Mouse (Mus musculus): ENCODE results near the gene Slc22a23.
A peak's percentile ranks its signal among the peaks of the same experiment; 100 is the strongest.

The Slc22a23 gene

DNA sequence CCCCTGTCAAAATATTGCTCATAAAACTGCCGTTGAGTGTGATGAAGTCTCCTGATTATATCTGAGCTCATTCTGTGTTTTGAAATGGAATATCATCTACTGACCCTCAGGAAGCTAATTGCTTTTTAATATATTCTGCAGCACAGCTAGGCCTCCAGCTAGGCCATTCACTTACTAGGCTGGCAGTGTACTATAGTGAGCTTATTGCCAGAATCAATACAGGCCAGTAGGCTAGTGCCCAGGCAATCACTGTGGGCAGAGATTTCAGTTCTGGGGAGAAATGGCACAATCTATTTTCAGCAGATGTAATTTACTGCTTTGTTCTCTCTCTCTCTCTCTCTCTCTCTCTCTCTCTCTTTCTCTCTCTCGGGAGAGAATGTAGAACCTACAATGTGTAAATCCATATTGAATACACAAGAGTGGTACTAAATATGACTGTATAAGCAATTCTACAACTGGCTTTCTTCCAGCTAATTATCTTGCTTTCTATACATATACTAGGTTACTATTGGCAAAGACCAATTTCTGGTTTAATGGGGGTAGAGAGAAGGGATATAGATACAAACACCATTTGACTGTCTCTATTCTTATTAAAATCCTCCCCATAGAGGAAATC, 75.5 kb downstream of the Slc22a23 start:
- DNase-seq (ENCODE audit: low read depth, low spot score): no peak

DNA sequence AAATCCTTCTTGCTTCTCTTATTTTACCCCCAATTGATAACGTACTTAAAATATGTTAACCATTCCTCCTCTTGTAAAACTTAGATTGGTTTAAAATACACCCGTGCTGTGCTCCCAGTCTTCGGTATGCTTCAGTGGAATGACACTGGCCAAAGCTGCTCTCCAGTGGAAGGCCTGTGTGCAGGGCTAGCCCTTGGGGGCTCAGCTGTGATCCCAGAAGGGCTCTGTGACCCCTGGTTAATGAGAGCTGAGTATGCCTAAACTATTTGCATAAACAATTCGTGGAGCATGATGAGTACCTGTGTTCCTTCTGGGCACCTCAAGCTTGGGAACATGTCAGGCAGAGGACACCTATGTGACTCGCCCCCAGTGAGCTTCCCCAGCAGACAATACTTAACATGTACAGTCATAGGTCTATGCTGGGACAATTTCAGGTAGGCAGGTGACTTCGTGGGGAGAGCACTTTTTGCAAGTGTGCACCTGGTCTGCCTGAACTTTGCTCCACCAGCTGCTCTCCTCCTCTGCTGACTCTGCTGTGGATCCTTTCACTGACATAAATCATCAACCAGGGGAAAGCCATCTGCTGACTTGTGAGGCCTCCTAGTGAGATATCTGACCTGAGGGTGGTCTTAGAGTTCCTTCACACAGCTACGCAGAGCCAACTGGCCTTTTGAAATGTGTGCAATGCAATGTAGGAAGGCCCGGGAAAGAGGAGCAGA, 77.9 kb downstream of the Slc22a23 start:
- no peak for DNase-seq (ENCODE audit: low read depth, low spot score)

DNA sequence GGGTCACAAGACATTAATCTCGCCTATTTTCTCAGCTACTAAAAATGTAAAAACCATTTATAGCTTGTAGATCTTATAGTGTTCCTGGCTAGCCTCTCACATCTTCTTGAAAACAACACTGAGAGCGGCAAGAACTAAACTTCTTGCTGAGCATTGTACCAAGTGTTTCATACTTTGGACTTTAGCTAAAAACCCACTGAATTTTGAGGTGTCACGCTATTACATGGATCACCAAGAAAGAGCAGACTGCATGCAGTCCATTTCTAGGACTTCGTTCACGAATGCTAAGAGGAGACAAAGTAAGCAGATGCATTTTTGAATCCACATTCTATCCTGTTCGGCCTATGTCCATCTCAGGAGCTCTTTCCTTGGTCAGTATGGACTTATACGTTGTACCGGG, 78.9 kb downstream of the Slc22a23 start:
- no peak for DNase-seq (ENCODE audit: low read depth, low spot score)

DNA sequence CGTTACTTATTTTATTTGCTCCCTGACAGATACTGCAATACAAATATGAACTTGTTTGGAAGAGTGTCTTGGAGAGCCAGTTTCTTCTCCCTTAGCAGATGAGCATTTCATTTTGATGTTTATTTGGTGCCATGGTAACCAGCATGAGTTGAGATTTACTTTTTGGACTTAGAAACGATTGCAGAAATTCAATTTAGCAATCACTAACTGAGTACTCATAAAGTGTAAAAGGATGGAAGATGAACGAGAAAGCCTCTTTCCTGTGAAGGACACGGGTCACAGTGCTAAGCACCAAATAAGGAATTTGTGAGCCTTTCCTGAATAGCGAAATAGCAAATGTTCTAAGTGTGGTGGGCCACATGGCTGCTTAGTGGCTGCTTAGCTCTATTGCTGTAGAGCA, 79.4 kb downstream of the Slc22a23 start:
- no peak for DNase-seq (ENCODE audit: low read depth, low spot score)

DNA sequence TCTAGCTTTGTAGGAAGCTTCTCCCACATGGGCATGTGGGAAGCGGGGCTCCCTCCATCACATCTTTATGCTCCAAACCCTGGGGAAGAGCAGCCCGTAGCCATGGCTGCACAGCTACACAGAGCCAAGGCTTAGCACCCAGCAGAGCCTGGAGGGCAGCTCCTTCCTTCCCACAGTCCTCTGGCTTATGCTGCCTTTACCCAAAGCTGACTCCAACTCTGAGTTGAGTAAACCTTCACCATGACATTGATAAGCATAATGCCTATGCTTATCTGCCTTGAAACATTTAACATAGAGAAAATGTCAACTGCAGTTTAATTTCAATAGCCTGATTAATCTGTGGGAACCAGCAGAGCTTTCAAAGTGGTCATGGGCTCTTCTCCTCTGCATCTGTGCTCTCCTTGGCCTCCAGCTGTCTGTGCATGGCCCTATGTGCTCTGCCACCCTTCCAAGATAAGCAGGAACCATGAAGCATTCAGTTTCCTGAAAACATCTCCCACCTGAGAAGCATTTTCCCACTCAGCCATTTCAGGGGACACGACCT, 79.9 kb downstream of the Slc22a23 start:
- no peak for DNase-seq (ENCODE audit: low read depth, low spot score)

DNA sequence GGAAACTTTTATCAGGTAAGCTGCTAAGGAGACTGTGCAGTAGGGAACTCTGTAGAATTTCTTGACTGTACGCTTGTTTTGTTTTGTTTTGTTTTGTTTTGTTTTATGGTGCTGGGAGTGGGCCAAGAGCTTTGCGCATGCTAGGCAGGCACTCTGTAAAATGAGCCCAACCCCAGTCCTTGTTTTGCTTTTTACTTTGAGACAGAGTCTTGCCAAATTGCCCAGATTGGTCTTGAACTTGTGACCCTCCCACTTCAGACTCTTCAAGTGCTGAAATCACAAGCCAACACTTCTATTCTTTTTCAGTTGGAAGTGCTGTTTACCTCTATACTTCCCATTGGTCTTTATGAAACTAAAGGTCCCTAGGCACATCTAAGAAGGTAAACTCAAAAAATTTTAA, 80.5 kb downstream of the Slc22a23 start:
- DNase-seq (ENCODE audit: low read depth, low spot score): no peak

DNA sequence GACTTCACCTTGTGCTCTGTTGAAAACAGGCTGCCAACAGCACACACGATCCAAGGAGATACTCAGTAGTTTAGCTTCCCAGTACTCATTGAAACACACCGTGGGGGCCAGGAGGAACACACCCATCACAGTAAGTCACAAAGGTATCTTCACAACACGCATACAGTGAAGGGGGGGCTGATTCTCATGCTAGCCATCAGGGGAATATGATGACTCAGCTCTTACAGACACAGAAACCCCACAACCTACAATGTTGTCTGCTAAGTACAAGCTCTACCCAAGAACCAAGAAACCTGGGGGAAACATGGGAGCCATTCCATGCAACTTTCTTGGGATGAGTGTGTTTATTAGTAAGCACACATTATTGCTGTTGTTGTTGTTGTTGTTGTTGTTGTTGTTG, 86.2 kb downstream of the Slc22a23 start:
- DNase-seq (ENCODE audit: low read depth, low spot score): no peak

DNA sequence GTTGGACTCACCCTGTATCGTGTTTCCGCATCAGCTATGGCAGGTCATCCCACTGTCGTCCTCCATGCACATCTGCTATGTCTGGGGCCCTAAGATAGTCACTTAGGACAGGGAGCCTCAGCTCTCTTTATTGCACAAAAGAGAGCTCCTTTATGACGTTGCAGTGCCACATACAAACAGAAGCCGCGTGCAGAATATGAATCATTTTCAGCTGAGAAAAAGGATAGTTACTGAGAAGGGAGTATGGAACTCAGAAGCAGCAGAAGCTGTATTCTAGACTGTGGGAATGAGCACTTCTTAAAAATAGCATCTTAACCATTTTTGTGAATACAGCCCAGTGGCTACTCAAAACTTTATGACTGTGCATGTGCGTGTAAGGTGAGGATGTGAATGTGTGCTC, 87.8 kb downstream of the Slc22a23 start:
- DNase-seq (ENCODE audit: low read depth, low spot score): peak; percentile 46

DNA sequence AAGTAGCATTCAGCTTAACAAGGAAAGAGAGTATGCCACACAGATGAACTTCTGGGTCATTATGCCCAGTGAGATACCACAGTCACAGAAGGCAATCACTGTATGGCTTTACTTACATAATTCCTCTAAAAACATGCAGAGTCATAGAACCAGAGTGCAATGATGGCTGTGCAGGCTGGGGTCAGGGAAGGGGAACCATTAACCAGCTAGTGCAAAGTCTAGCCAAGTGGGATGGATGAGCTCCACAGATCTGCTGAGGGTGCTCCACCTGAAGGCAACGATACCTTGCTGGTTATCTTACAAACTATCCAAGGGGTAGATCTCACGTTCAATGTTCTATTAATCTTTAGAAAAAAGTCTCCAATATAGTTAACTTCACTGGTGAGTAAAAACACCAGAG, 88.3 kb downstream of the Slc22a23 start:
- no peak for DNase-seq (ENCODE audit: low read depth, low spot score)

DNA sequence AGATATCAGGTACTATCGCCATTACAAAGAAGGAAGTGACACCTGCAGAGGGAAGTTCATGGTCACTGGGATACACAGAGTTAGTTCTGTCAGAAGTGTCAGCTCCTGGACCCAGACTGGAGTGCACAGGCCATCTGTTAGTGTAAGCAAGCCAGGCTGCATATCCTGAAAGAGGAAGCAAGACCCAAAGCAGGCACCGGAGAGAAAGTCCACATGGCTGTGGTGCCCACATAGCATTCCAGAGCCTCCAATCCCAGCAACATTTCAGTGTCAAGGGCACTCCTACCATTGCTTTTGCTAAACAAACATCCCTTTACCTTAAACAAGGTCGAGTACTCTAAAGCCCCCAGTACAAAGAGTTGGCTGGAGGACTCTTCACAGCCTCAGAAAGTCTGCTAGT, 89.7 kb downstream of the Slc22a23 start:
- peak; percentile 70 for DNase-seq (ENCODE audit: low read depth, low spot score)

DNA sequence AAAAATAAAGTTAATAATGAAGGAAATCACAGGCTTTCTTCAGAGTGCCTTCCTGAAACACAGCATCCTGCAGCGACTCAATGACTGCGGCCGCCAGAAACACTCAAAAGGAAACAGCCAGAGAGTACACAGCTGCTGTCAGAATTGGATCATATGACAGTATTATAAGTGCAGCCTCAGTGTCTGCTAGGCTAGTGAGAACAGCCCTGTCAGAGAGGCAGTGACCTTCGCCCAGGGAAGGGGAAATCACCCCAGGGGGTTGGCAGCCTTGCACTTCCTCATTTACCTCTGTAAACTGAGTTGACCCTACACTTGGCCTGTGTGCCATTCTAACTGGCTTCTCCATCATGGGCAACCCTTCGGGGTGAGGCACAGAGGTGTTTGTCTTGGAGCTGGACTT, 90.3 kb downstream of the Slc22a23 start:
- peak; percentile 66 for DNase-seq (ENCODE audit: low read depth, low spot score)

DNA sequence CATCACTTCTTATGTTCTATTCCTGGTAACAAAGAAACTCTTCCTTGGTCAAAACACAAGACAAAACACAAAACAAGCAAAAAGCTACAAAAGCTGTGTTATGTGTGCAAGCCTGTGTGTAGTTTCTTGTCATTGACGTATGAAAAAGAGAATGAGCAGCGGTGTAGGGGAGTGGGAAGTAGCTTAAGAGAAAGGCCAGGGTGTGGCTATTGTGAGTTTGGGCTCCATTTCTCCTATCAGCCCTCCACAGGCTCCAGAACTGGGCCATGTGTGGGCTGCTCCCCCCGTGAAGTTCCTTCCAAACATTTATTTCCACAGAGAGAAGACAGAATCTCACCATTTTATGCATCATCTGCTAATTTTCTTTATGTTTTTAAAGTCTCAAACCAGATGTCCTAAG, 91.2 kb downstream of the Slc22a23 start:
- DNase-seq (ENCODE audit: low read depth, low spot score): no peak

DNA sequence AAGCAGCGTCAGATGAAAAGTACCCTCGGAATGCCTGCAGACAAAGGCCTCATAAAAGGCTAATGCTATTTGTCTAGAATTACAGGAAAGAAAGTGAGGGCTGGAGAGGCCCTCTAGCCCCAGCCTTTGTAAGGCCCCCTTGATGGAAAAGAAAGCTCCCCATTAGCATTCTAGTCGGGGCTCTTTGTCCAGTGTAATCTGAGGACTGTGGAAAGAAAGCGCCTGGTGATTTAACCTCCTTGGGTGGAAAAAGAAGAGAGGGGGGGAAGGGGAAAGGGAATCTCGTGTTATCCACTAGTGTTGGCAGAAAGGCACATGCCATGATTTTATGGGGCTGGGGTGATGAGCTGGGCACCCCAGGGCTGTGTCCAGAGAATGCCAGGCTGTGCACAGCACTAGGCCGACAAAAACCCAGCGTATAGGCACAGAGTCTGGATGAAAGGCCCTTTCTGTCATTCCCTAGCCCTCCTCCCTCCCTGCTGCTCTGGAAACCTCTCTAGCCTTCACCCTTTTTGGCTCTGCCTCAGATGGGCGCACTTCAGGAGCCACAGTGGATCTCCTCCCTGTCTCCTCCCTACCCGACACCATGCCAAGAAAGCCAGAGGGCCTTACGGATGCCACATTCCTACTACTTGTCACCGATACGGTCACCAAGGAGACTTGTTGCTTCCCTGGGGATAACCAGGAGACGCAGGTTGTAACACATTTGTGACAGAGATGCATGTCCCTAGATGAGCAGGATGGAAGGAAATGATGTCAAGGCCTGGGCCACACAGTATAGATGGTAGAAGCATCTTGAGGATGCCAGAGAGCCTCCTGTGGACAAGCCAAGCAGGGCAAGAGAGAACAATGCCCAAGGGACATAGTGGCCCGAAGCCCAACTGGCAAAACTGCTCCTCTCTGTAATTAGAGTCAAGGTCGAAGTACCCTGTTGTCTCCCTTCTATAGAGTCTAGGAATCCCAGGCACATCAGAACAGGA, 95.8 kb downstream of the Slc22a23 start:
- DNase-seq (ENCODE audit: low read depth, low spot score): peak; percentile 73

DNA sequence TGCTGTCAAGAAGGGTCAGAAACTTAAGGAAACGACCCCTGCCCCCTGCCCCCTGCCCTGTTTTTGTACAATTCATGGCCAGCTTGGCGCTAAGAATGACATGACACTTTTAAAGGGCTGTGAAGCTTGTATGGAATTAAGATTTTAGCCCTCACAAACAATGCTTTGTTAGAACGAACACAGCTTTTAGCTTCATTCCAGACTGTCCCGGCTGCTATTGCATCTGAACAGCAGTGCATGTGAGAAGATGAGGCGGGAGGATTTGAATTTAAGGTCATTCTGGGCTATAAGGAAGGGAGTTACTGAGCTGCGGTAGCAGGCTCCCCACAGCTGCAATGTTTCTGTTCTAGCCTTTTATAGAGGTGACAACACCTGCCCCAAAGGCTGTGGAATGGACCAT, 96.9 kb downstream of the Slc22a23 start:
- no peak for DNase-seq (ENCODE audit: low read depth, low spot score)

DNA sequence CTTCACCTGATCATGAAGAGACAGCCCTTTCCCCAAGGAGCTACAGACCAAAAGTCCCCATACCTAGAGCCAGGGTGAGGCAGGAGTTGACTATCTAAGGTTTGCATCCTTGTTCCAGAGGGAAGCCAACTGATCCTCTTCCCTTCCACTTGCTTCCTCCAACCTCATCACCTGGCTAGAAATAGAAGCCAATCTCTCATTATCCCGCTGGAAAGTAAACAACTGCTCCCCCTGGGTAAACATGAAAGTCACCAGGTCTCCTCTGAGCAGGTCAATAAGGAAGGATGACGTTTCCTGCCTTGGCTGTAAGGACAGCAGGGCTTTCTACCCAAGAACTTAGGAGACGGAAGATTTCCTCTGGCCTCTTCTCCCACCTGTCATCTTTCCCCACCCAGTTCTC, 98.2 kb downstream of the Slc22a23 start:
- no peak for DNase-seq (ENCODE audit: low read depth, low spot score)

DNA sequence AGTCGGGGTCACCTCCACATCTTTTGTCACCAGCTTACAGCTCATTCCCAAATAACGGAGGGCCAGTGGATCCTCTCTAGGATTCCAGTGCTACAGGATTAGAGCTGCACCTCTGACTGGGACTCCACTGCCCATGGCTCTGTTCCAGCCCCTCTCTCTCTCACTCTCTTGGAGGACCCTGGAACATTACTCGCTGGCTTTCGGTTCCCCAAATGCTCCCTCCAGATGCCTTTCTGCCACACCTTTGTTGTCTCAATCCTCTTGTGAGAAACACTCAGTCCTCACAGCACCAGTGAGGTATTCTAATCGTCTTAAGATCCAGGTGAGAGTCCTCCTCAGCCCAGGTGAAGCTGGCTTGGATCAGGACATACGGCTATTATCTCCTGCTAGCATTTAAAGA, 99.8 kb downstream of the Slc22a23 start:
- DNase-seq (ENCODE audit: low read depth, low spot score): no peak

DNA sequence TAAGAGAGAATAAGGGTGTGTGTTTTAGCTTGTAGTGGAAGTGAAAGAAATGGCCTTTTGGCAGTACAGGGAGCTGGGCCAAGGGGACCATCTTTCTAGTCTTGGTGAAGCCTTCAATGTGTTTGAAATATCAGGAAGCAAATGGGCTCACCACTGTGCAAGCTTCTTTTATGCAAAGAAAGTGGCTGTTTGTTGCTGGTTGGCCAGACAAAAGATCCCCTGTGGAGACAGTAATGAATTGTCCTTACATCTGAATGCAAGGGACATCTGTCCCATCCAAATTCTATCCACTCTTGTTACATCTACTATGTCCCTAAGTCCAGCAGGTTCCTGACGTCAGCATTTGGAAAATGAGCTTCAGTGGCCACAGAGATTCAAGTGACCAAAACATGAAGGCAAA, 100.8 kb downstream of the Slc22a23 start:
- DNase-seq (ENCODE audit: low read depth, low spot score): peak; percentile 83

DNA sequence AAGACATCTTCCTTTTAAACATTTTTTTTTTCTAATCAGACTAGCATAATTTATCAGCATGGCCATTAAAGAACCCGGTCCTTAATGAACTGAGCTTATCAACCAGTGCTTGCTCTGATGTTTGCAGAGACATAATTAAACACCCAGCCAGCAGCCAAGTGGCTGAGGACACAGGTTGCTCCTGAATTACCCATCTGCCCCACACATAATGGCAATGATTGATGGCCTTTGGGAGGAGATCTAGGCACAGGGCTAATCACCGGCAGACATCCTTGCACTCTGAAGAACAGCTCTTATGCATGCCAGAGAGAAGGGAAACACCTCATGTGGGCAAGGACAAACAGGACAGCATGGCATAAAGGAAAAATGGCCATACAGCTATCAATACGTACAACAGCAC, 102.8 kb downstream of the Slc22a23 start:
- DNase-seq (ENCODE audit: low read depth, low spot score): no peak

DNA sequence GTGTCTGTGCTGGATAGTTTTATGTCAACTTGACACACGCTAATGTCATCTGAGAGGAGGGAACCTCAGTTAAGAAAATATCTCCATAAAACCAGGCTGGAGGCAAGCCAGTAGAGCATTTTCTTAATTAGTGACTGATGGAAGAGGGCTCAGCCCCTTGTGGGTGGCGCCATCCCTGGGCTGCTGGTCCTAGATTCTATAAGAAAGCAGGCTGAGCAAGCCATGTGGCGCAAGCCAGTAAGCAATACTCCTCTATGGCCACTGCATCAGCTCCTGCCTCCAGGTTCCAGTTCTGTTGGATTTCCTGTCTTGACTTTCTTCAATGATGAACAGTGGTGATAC, 104.9 kb downstream of the Slc22a23 start:
- DNase-seq (ENCODE audit: low read depth, low spot score): no peak

DNA sequence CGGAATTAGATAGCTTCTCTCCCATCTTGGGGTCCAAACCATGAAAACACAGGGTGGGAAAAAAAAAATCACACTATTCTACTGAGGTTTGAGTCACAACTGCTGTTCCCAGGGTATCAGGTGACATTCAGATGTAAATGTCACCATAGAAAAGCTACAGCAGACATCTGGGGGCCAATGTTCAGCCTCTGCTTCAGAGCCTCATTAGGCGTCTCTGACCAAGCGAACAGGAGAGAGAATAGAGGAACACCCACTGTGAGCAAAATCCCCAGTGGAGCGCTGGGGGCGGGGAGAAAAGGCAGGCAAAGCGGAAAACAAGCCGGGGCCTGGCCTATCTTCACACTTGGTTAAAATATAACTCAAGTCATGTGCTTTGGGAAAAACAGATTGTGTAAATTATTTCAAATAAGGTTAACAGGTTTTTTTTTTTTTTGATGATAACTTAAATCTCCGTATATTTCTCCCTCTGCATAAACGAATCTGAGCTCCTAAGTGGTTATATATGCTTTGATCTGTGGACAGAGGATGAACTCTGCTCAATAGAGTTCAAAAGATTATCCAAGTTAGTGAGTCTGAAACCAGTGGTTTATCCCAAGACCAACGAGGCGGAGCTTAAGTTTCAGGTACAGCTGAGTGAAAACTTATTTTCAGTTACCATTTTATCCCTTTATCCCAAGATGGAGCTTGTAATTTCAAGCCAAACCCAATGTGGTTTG, 105.5 kb downstream of the Slc22a23 start:
- DNase-seq (ENCODE audit: low read depth, low spot score): no peak

DNA sequence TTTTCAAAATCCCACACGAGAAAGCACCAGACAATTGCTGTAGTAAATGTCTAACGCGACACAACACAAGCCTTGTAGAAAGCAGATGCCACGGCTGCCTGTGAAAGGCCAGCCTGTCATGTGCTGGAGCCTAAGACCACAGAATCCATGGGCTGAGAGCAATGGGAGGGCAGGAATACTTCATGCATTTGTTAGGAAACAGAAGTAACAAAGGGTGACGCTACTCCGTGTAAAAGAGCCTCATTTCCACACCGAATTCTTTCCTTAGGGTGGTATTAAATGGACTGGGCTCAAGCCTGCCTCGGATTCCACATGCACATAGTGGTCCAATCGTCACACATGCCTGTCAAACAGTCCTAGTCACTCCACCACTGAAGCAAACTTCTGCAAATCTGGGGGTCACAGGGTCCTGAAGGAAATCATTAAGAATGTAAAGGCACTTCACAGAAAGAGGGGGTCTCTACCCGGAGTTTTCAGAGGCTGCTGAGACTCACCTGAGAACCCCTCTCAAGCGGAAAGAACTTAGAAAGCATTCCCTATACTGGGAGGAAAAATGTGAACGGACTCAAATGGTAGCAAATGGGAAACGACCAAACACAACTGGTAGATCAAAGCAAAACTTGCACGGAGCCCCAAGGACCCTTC, 106.2 kb downstream of the Slc22a23 start:
- peak; percentile 64 for DNase-seq (ENCODE audit: low read depth, low spot score)

All from brain, adult 2 months (tissue).